Mouse (Mus musculus): ENCODE measurements around the gene Slc5a9.
"Not testable (repeated sequence)": the region's sequence is repeated elsewhere in the genome, so short reads cannot be mapped to it uniquely, and the experiment has no call there.

The Slc5a9 gene

DNA sequence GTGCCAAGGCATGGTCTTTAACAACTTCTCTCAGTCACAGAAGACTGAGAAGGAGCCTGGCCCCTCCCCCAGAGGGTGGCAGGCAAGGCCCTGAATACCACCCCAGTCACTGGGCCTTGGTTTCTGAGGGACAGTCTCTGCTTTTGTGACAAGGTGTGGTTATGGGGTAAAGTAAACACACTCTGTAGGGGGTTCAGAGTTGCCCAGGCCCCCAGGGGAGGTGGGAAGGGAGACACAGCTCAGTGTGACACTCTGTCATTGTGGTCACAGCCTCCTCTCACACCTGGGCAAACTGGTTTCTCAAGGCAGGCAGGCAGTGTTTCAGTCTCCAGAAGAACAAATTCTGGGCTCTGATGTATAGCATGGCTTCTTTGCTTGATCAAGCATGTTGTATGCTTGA is at the start of gene Slc5a9:
Gene Slc5a9, minus strand, starts transcription at position 144 of the 400 bp plus-strand sequence.
- DNase-seq, result no peak

DNA sequence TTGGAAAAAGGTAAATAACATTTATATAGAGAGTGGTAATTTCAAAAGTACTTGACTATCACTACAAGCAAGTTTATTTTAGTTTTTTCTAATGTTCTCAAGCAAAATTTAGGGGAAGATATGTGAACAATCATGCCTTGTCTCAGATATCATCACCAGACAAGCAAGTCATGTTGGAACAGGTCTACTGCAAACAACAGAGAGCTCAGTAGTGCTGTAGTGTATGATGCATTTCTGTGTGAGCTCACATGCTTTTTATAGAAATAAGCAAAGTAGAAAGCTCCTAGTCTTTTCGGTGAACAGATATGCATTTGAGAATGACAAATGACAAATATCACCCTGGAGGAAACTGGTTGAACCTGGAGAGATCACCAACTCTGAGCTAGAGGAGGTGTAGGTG is 16.4 kb upstream of the Slc5a9 start, which contains the start of gene Skint8:
Gene Skint8, plus strand, starts transcription at position 301 of the 400 bp plus-strand sequence.
- DNase-seq, result no peak

DNA sequence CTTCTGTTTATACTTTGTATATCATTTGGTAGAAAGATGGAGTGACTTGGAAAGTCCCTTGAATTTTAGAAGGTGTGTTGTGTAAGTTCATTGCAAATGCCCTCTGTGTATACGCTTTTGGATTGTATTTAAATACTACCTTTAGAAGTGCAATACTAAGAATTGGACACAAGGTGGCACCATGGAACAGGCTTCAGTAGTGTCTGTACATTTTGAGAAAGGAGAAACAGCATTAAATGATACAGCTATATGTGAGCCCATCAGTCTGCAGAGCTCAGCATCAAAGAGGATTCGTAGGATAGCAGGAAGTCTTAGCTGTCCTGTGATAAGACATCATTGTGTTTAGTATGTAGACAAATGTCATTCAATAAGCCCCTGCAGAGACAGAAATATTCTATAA is 5.2 kb upstream of the Slc5a9 start:
- DNase-seq, result peak; percentile 52

DNA sequence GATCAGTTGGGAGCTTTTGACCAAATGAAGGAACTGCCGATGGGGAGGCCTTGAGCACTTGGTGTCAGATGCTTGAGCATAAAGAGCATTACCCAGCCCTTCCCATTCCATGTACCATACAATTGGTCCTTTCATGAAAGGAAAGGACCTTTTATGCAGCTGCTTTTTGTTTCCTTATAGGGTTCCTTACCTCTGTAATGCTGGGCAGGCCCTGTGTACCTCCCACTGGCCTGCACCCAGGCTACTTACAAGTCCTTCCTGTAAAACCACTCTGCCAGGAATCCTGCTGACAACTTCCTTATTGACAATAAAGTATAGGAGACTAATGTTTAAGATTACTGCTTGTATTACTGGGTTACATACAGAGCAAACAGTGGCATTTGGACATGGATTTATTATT is 1.2 kb downstream of the Slc5a9 start:
- no peak for DNase-seq

DNA sequence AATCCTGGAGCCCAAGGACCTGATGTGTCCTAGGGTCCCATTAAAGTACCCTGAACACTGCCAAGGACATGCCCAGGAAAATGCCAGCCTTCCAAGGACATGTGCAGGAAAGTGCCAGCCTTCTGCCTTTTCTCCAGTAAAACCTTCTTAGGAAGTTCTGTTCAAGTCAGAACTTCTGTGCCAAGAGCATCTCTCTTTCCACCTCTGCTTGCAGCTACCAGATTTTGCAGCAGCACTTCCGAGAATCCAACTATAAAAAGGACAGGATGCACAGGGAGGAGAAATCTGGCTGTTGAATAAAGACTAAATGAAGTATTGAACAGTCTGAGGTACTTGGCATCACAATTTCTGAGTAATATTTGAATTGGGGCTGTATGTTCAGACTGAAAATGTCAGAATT is 2.2 kb downstream of the Slc5a9 start:
- DNase-seq, result not testable (repeated sequence)

DNA sequence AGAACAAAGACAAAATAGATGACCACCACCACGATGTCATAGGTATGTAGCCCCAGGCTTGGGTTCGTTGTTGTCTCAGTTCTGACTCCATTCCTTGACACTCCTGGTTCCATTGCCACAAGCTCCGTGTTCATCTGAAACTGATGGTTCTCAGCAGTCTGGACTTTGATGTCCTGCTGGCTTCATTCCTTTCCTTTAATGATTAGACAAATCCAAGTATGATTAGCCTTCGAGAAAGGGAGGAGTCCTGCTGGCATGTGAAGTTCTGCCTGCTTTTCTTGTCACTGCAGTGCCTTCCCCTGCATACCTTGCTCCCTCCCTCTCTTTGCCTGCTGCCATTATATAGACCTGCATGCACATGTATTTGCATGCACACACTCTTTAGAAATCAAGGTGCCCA is 4.2 kb downstream of the Slc5a9 start:
- no peak for DNase-seq

DNA sequence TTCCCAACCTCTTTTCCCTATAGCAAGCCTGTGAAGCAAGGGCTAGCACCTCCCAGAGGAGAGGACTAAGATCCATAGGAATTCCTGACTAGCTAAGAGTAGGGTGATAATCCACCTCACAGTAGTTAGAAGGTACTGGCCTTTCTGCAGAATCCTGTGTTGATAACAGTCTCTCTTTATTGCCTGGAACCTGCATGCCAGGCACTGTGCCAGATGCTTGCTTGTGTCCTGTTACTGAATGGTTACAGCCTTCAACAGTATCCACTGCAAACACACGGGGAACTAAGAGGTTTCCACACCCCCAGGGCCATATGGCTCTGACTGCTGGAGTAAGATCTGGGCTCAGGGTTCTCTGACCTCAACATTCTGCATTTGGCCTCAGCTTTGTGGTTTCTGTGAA is 5.0 kb downstream of the Slc5a9 start:
- no peak for DNase-seq

DNA sequence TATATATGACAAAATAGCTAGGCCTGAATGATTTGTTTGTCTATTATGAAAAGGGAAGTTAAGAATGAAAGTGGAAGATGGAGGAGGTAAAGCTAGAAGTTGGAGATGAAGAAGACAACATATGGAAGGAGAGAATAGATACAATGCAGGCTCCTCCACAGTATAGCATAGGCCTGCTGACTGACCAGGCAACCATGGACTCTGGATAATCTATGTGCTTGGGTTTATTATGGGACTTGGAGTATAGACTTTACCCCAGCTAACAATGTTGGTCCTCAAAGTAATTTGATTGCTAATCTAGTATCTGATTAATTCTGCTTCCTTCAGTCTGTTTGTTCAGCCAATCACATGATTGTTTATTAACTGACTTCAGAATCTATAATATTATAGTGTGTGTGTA is 10.6 kb downstream of the Slc5a9 start:
- DNase-seq, result no peak

DNA sequence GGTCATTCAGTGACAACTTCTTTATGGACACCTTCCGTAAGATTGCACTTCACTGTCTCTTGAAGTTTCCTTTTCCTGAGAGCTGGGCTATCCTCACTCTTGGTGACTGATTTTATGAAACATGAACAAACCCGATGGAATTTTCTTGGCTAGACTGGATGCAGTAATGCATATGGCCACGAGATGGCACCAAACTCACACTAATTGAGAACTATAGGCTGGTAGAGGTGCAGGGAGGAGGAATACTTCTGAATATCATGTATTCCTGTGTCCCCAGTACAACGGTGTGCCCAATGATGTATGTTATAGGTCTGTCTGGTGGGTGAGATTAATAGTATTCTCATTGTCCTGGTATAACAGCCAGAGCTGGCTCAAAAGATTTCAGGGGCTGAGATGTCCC is 16.1 kb downstream of the Slc5a9 start:
- DNase-seq, result peak; percentile 73

DNA sequence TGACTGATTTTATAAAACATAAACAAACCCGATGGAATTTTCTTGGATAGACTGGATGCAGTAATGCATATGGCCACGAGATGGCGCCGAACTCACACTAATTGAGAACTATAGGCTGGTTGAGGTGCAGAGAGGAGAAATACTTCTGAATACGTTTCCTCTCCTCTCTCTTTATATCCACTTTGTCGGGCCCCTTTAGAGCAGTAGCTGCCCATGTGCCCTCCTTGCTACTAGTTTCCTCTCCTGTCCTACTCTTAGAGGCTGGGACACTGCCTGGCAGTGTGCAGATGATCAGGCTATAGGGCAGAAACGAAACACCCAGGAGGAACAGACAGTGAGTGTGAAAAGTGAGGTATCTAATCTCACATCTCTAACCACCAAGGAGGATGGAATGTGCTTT is 16.7 kb downstream of the Slc5a9 start:
- peak; percentile 68 for DNase-seq

DNA sequence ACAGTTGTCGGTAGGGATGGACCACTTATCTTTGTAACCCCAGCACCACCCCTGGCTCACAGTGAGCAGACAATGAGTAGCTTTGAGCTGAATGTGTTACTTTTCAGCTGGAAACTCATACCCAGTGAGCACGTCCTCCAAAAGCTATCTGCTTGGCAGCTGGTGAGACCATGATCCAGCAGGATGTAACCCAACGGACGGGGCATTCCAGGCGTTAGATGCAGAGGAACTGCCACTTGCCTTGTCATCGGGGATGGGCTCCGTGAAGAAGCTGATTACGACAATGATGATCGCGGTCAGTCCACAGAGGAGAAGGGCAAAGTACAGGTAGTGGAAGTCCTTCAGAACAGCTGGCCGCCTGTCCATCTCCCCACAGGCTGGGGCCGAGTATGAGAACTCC is 19.2 kb downstream of the Slc5a9 start:
- DNase-seq, result no peak

DNA sequence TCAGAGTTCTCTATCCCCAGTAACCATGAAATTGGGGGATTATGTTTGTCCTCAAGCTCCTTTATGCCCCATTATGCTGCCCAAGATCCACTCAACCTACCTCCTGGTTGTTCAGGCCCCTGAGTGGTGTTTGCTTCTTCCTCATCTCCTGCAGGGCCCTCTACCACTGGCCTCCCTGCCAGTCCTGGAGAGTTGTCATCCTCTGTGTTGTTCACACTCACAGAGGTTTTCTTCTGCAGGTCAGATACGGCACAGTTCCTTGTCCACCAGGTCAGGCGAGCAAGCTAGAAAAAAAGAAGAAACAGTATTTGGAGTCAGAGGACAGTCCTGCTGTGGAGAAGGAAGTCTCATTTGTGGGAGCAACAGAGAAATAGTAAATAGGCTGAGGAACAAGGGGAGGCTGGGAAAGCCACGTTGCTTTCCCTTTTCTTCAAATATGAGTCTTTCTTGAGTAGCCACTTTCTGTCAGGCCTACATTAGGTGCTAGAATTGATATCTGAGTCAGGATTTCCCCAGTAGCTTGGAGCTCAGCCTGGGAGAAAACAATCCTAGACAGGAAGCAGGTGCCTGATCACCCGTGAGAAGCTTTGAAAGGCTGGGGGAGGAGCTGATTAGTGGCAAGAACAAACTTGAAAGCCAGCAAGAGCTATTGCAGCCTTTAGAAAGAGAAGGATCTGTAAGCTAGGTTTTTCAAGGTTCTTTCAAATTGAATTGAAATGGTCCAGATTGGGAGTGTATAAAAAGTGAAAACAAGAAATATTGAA is 22.4 kb downstream of the Slc5a9 start:
- peak; percentile 2 for DNase-seq

DNA sequence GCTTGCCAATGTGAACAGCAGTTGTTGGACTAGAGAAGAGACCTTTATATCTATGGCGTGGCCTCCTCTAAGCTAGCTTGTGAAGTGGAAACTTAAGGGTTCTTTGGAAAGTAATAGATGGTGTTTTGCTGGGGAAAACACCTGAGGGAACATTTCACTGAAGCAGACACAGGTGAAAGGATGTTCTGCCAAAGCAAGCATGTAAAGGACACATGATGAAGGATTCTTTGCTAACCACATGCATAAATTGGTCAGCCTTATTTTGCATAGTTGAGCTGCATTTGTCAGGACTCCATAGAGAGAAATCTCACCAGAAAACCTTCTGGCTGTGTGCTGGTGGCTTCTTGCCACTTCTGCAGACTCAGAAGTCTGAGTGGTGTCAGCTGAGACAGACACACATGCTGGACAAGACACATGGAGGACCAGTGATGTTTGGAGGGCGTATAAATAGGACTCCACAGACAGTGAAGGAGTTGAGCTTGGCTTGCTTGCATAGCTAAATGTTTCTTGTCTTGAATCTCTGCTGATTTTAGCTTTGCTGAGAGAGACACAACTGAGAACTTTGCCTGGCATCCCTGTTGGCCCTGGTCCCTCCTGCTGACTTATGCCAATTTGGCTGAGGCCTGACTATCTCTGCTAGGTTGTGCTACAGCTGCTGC is 34.8 kb downstream of the Slc5a9 start:
- no peak for DNase-seq

DNA sequence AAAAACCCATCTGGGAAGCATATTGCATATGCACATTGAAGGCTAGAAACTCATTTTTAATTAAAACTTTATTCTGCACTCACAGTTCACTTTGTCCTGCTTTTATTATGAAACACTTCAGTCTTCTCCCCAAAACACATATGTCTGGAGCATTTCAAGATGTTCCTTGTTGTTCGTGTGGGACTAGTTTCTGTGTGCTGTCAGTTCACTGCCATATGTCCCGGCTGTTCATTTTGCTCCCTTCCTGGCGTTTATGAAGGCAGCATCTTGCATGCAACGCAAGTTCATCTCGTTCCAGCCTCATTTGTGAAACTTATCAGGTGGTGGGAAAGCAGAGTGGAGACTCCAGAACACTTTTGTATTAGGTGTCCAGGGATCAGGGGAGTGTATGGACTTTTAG is 36.0 kb downstream of the Slc5a9 start:
- no peak for DNase-seq

DNA sequence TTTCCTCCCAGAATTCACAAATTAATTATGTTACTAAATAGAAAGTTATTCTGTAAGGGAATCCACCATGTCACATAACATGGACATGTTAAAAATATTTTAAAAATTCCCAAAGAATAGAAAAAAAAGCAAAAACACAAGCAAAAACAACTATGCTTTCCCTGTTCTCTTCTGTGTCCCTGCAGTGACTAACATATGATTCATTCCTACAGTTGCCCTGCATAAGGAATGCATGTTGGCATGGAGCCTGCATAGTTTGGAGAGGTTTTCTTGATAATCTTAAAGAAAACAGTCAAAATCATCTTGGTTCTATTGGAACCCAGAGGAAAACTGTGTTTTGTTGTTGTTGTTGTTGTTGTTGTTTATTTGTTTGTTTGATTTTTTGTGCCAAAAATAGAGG is 50.1 kb downstream of the Slc5a9 start:
- no peak for DNase-seq

DNA sequence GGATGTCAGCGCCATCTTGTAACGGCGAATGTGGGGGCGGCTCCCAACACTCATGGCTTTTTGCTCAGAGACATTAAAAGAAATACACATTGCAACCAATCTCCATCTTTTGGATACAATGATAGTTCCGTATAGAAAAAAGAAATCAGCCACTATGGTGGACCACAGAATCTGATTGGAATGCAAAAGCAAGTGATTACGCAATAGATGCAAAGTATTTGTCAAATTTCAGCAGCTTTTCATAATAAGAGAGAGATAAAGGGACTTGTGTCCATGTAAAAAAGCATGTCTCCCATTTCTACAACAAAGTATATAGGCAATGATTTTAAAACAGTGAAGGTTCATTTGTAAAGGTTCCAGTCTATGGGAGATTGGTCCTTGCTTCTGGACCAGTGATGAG is 63.8 kb downstream of the Slc5a9 start:
- DNase-seq, result no peak
